In the genomic region with DNA sequence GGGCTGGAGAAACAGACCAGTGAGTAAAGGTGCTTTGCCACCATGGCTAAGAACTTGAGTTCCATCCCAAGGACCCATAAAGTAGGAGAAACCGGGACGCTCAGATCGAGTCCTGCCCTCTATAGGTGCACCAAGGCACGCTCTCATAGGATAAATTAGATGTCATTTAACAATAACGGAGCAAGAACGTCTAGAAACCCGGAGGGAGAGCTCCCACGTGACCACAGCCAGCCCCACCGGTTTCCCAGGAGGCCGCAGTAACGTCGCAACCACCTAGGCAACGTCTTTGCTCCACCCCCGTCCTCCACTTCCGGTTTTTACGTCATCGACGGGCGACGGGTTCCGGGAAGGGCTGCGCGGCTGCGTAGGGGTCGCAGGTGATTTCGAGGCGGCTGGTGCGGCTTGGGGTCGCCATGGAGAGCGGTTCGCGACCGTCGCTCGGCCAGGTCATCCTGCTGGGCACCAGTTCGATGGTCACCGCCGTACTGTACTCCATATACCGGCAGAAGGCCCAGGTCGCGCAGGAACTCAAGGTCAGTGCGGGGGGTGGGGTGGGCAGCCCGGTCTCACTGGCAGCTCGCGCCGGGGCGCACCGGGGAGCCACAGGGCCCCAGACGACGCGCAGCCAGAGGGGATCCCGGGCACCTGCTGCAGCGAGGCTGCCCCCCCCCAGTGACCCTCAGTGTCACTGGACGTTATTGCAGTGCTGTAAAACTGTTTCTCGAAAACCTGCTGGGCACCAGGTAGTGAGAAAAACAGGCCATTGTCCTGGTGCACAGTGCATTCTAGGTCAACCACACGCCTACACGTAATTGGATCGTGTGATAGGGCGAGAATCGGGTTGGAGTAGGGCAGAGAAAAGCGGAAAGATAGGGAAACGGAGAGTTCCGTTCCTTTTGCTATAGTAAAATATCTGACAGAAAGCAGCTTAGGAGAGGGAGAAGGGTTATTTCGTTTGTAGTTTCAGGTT, we compare ENCODE assay signal across 8 mouse cellular contexts. TPM values are rescaled to one million over a fixed set of nuclear protein-coding genes. Genes with fewer than 3 reads are reported as not detected.
DNase-seq lines count a peak whose midpoint lies in the region; ATAC-seq lines count a peak whose summit lies in the region.

A gene (plus strand): TSS at position 325 of the 970 bp plus-strand sequence.

- H3K9ac ChIP-seq in forebrain, embryonic 14.5 days (ENCODE audit: low read length), result peak within 1 kb of the TSS; percentile 81
- peak within 1 kb of the TSS; percentile 83 for H3K9ac ChIP-seq in neural tube, embryonic 15.5 days (replicated peaks)

- intact Hi-C loops in heart, postnatal 14 days (cut with DNase I), result no loop called here

- DNase-seq in ES-CJ7 (ENCODE audit: low read depth, low spot score), result peak; percentile 97
- peak; percentile 94 for DNase-seq in cerebellum, adult 11 months
- peak; percentile 97 for DNase-seq in forebrain, embryonic 14.5 days (ENCODE audit: low spot score)
- DNase-seq in heart, postnatal 14 days, result peak; percentile 91 to 98
- peak; percentile 95 for DNase-seq in layer of hippocampus, adult 11-12 months (ENCODE audit: low spot score)
- DNase-seq in lung, adult 18-20 months, result peak; percentile 95 to 97
- DNase-seq in testis, postnatal 14 days (ENCODE audit: low spot score), result peak; percentile 97

- H3K27ac ChIP-seq in forebrain, embryonic 14.5 days (ENCODE audit: low read depth, low read length), result peak within 1 kb of the TSS; percentile 82
- H3K27ac ChIP-seq in neural tube, embryonic 15.5 days (replicated peaks), result peak within 1 kb of the TSS; percentile 84

- 1% methylated on average over 64 of the region's 64 CpGs for WGBS in forebrain, embryonic 14.5 days
- under 1% methylated on average over 64 of the region's 64 CpGs for WGBS in neural tube, embryonic 15.5 days

- peak within 1 kb of the TSS; percentile 86 for H3K4me2 ChIP-seq in forebrain, embryonic 14.5 days (ENCODE audit: low read length)
- H3K4me2 ChIP-seq in neural tube, embryonic 15.5 days, result peak within 1 kb of the TSS; percentile 91

- ATAC-seq in forebrain, embryonic 14.5 days, result peak; percentile 97
- ATAC-seq in neural tube, embryonic 15.5 days (ENCODE audit: low FRiP score), result peak; percentile 91

- peaks cover 6% of the 10 kb centered on the region for H3K4me1 ChIP-seq in forebrain, embryonic 14.5 days (ENCODE audit: control insufficient read depth, insufficient read depth, low read length)
- peaks cover 14% of the 10 kb centered on the region for H3K4me1 ChIP-seq in neural tube, embryonic 15.5 days

- no peaks in the 10 kb centered on the region; the same call in 1 of the 2 replicates for H3K27me3 ChIP-seq in forebrain, embryonic 14.5 days (replicated peaks; ENCODE audit: control insufficient read depth, insufficient read depth, low read length)
- H3K27me3 ChIP-seq in neural tube, embryonic 15.5 days (replicated peaks), result peaks cover 20% of the 10 kb centered on the region

- H3K9me3 ChIP-seq in forebrain, embryonic 14.5 days (replicated peaks; ENCODE audit: control insufficient read depth, low read length), result no peaks in the 10 kb centered on the region
- no peaks in the 10 kb centered on the region for H3K9me3 ChIP-seq in neural tube, embryonic 15.5 days (replicated peaks)

- H3K36me3 ChIP-seq in forebrain, embryonic 14.5 days (ENCODE audit: control insufficient read depth, insufficient read depth, low read length), result peaks cover 34% of the 10 kb centered on the region
- H3K36me3 ChIP-seq in neural tube, embryonic 15.5 days, result peaks cover 32% of the 10 kb centered on the region

- peak within 1 kb of the TSS; percentile 94 for H3K4me3 ChIP-seq in forebrain, embryonic 14.5 days (ENCODE audit: low read depth, low read length)
- peak within 1 kb of the TSS; percentile 89 for H3K4me3 ChIP-seq in neural tube, embryonic 15.5 days (replicated peaks)

RNA-seq across cellular contexts. Expression of the gene that starts here (rescaled TPM):
- 16.2 and 21.9 TPM in 2 replicates for polyA plus RNA-seq in forebrain, embryonic 14.5 days (2014; fragmentation: Nextera tagmentation; extraction: Ambion mirVana)
- total RNA-seq in heart, postnatal 14 days (2021), result 10 to 100 TPM; 70.0 to 72.5 TPM
- polyA plus RNA-seq in neural tube, embryonic 15.5 days (2015; fragmentation: Nextera tagmentation; extraction: Ambion mirVana), result 20.0 and 21.8 TPM in 2 replicates

Comparison
In these comparisons a context has a peak if more than half of its experiments do, and no peak if none do; other contexts are left out.
1. Peak in every context shown above with its lines: DNase-seq, ATAC-seq, H3K4me3 ChIP-seq and H3K27ac ChIP-seq.